Mouse (Mus musculus): ENCODE measurements around the gene Tssk4. TPM values are rescaled to one million over a fixed set of nuclear protein-coding genes. Genes with fewer than 3 reads are reported as not detected.
A peak's percentile ranks its signal among the peaks of the same experiment; 100 is the strongest.

Tssk4 gene
- 0.56 and 1.1 TPM in 2 replicates for polyA plus RNA-seq (2012; rRNA removed)

GRCm38 (mm10) chr14:55649884-55650283 lies at the start of gene Tssk4:
Gene Tssk4, plus strand, starts transcription at chr14:55650184.
- no peak within 1 kb of the TSS for H3K4me3 ChIP-seq (ENCODE audit: low read depth, low read length)
- WGBS: 91% methylated on average over 2 of the region's 2 CpGs
- no peaks in the 10 kb centered on the region for H3K27me3 ChIP-seq (ENCODE audit: control insufficient read depth, insufficient read depth, low read length)
- no peak within 1 kb of the TSS for H3K27ac ChIP-seq (ENCODE audit: insufficient read depth, low read depth, low read length)
- H3K4me1 ChIP-seq (ENCODE audit: control insufficient read depth, insufficient read depth, insufficient read length, low read length): peaks cover 7% of the 10 kb centered on the region; the same call in 1 of the 2 replicates
- TF ChIP-seq CTCF (IDR thresholded peaks at IDR 0.05; ENCODE audit: extremely low read depth, insufficient read length, insufficient replicate concordance, low read depth, low read length): no peak
- no peak for TF ChIP-seq POLR2A (IDR thresholded peaks at IDR 0.05; ENCODE audit: low read depth, low read length)
- H3K36me3 ChIP-seq (ENCODE audit: control insufficient read depth, insufficient read depth, low read length): peaks cover 1% of the 10 kb centered on the region; the same call in 1 of the 2 replicates

- Histone ChIP-seq H3K36me3 (ENCODE audit: control insufficient read depth, insufficient read depth, low read length) (peaks cover 79% of the 10 kb centered on the region), H3K4me1 (ENCODE audit: control insufficient read depth, insufficient read depth, insufficient read length, low read length) (peaks cover 23% of the 10 kb centered on the region; the same call in 1 of the 2 replicates), H3K27me3 (ENCODE audit: control insufficient read depth, insufficient read depth, low read length) (no peaks in the 10 kb centered on the region), H3K4me3 (ENCODE audit: low read depth, low read length) (peak within 1 kb of the TSS; percentile 78), H3K27ac (ENCODE audit: insufficient read depth, low read depth, low read length) (peak within 1 kb of the TSS; percentile 100)
- 69% methylated on average over 7 of the region's 7 CpGs for WGBS
- no peak for TF ChIP-seq CTCF (IDR thresholded peaks at IDR 0.05; ENCODE audit: extremely low read depth, insufficient read length, insufficient replicate concordance, low read depth, low read length)
- no peak for TF ChIP-seq POLR2A (IDR thresholded peaks at IDR 0.05; ENCODE audit: low read depth, low read length)
Observed at GRCm38 (mm10) chr14:55603271-55603632, 46.7 kb upstream of the Tssk4 start, which contains the start of gene Irf9. Gene Irf9, plus strand, starts transcription at chr14:55603571.

- Histone ChIP-seq H3K27ac (ENCODE audit: insufficient read depth, low read depth, low read length) (peak overlapping the region; percentile 100), H3K4me3 (ENCODE audit: low read depth, low read length) (peak overlapping the region; percentile 78), H3K4me1 (ENCODE audit: control insufficient read depth, insufficient read depth, insufficient read length, low read length) (peaks cover 23% of the 10 kb centered on the region; the same call in 1 of the 2 replicates), H3K27me3 (ENCODE audit: control insufficient read depth, insufficient read depth, low read length) (no peaks in the 10 kb centered on the region), H3K36me3 (ENCODE audit: control insufficient read depth, insufficient read depth, low read length) (peaks cover 79% of the 10 kb centered on the region)
- TF ChIP-seq POLR2A (IDR thresholded peaks at IDR 0.05; ENCODE audit: low read depth, low read length): peak; percentile 47
- peak; percentile 90 for TF ChIP-seq CTCF (IDR thresholded peaks at IDR 0.05; ENCODE audit: extremely low read depth, insufficient read length, insufficient replicate concordance, low read depth, low read length)
- 7% methylated on average over 19 of the region's 19 CpGs for WGBS
Observed at GRCm38 (mm10) chr14:55603633-55604576, 46.1 kb upstream of the Tssk4 start.

GRCm38 (mm10) chr14:55604823-55605222 lies 45.2 kb upstream of the Tssk4 start:
- TF ChIP-seq POLR2A (IDR thresholded peaks at IDR 0.05; ENCODE audit: low read depth, low read length): no peak
- TF ChIP-seq CTCF (IDR thresholded peaks at IDR 0.05; ENCODE audit: extremely low read depth, insufficient read length, insufficient replicate concordance, low read depth, low read length): no peak
- H3K27ac ChIP-seq (ENCODE audit: insufficient read depth, low read depth, low read length): peak overlapping the region; percentile 100
- peak overlapping the region; percentile 55 for H3K4me3 ChIP-seq (ENCODE audit: low read depth, low read length)
- H3K4me1 ChIP-seq (ENCODE audit: control insufficient read depth, insufficient read depth, insufficient read length, low read length): peaks cover 23% of the 10 kb centered on the region; the same call in 1 of the 2 replicates
- H3K27me3 ChIP-seq (ENCODE audit: control insufficient read depth, insufficient read depth, low read length): no peaks in the 10 kb centered on the region
- H3K36me3 ChIP-seq (ENCODE audit: control insufficient read depth, insufficient read depth, low read length): peaks cover 79% of the 10 kb centered on the region
- WGBS: 67% methylated on average over 11 of the region's 11 CpGs

- no peaks in the 10 kb centered on the region for H3K27me3 ChIP-seq (ENCODE audit: control insufficient read depth, insufficient read depth, low read length)
- 85% methylated on average over 16 of the region's 16 CpGs for WGBS
- H3K4me1 ChIP-seq (ENCODE audit: control insufficient read depth, insufficient read depth, insufficient read length, low read length): peaks cover 23% of the 10 kb centered on the region; the same call in 1 of the 2 replicates
- H3K36me3 ChIP-seq (ENCODE audit: control insufficient read depth, insufficient read depth, low read length): peaks cover 76% of the 10 kb centered on the region
- peak overlapping the region; percentile 91 for H3K27ac ChIP-seq (ENCODE audit: insufficient read depth, low read depth, low read length)
- TF ChIP-seq CTCF (IDR thresholded peaks at IDR 0.05; ENCODE audit: extremely low read depth, insufficient read length, insufficient replicate concordance, low read depth, low read length): no peak
- no peak for TF ChIP-seq POLR2A (IDR thresholded peaks at IDR 0.05; ENCODE audit: low read depth, low read length)
- peak overlapping the region; percentile 28 for H3K4me3 ChIP-seq (ENCODE audit: low read depth, low read length)
Observed at GRCm38 (mm10) chr14:55605743-55606459, 44.1 kb upstream of the Tssk4 start.

- Histone ChIP-seq H3K27me3 (ENCODE audit: control insufficient read depth, insufficient read depth, low read length) (no peaks in the 10 kb centered on the region), H3K36me3 (ENCODE audit: control insufficient read depth, insufficient read depth, low read length) (peaks cover 52% of the 10 kb centered on the region), H3K4me3 (ENCODE audit: low read depth, low read length) (no peak overlapping the region), H3K27ac (ENCODE audit: insufficient read depth, low read depth, low read length) (no peak overlapping the region), H3K4me1 (ENCODE audit: control insufficient read depth, insufficient read depth, insufficient read length, low read length) (peaks cover 27% of the 10 kb centered on the region; the same call in 1 of the 2 replicates)
- WGBS: 96% methylated on average over 6 of the region's 6 CpGs
- TF ChIP-seq POLR2A (IDR thresholded peaks at IDR 0.05; ENCODE audit: low read depth, low read length): no peak
- no peak for TF ChIP-seq CTCF (IDR thresholded peaks at IDR 0.05; ENCODE audit: extremely low read depth, insufficient read length, insufficient replicate concordance, low read depth, low read length)
Observed at GRCm38 (mm10) chr14:55608339-55608738, 41.6 kb upstream of the Tssk4 start.

Measured in small intestine, adult 2 months (tissue).